Mouse (Mus musculus) liver, postnatal 0 days (tissue): Measurements from ENCODE around the gene Hdac1. TPM values are rescaled to one million over a fixed set of nuclear protein-coding genes. Genes with fewer than 3 reads are reported as not detected.
"Not testable (repeated sequence)": the region's sequence is repeated elsewhere in the genome, so short reads cannot be mapped to it uniquely, and the experiment has no call there.

Experiments
- ATAC-seq: fragments of 200-750 bp; cut with Nextera tagmentation; 2 replicates; pipeline ENCODE4 v1.8.0; 2017; ENCODE audit warnings: mild to moderate bottlenecking, moderate library complexity
- DNase-seq: peaks from one replicate; pipeline ENCODE4 v3.0.0-alpha.2; 2016
- H3K27ac ChIP-seq: fragments of 300-500 bp; sonication (generic); 2 replicates; pipeline ENCODE4 v1.5.1; 2014; ENCODE audit warnings: antibody characterized with exemption, moderate library complexity, mild to moderate bottlenecking, low read depth
- H3K27me3 ChIP-seq: fragments of 300-500 bp; sonication (generic); 2 replicates; pipeline ENCODE4 v1.6.1; 2014; ENCODE audit warnings: low read length, control low read depth, mixed read lengths; ENCODE audit not compliant: insufficient read depth
- H3K36me3 ChIP-seq: fragments of 300-500 bp; sonication (generic); replicated peaks from 2 replicates; pipeline ENCODE4 v1.6.1; 2014; ENCODE audit warnings: mild to moderate bottlenecking, control low read depth, low read length, moderate library complexity, mixed read lengths; ENCODE audit not compliant: insufficient read depth
- H3K4me1 ChIP-seq: fragments of 300-500 bp; sonication (generic); 2 replicates; pipeline ENCODE4 v1.6.1; 2014; ENCODE audit warnings: antibody characterized with exemption, mild to moderate bottlenecking, control low read depth; ENCODE audit not compliant: insufficient read depth
- H3K4me2 ChIP-seq: fragments of 300-500 bp; sonication (generic); 2 replicates; pipeline ENCODE4 v1.6.1; 2014; ENCODE audit warnings: low read depth, mild to moderate bottlenecking, low read length, moderate library complexity, mixed read lengths
- H3K4me3 ChIP-seq: fragments of 300-500 bp; sonication (generic); 2 replicates; pipeline ENCODE4 v1.5.1; 2014; ENCODE audit warnings: low read depth, low read length
- H3K9ac ChIP-seq: fragments of 300-500 bp; sonication (generic); replicated peaks from 2 replicates; pipeline ENCODE4 v1.6.1; 2014; ENCODE audit warnings: mild to moderate bottlenecking, moderate library complexity
- H3K9me3 ChIP-seq: fragments of 300-500 bp; sonication (generic); 2 replicates; pipeline ENCODE4 v1.6.1; 2016; ENCODE audit warnings: mild to moderate bottlenecking, control low read depth, low read length, mixed read lengths
- CTCF ChIP-seq: sonication (generic); IDR thresholded peaks from 2 replicates; pipeline ENCODE4 v1.5.1; 2016; ENCODE audit warnings: antibody characterized with exemption, low read depth
- EP300 ChIP-seq: IDR thresholded peaks from 2 replicates; pipeline ENCODE4 v1.6.1; 2016; ENCODE audit warnings: antibody characterized with exemption, low read depth, mild to moderate bottlenecking
- WGBS: fragments of 180-500 bp; shearing (Covaris S2); extraction: QIAGEN DNeasy Blood & Tissue Kit; methylation state at CpG from one replicate; pipeline ENCODE4 v1.1.7; 2014; ENCODE audit not compliant: insufficient replicate concordance; 5-methylcytosine and 5-hydroxymethylcytosine counted together
- polyA plus RNA-seq: library from polyadenylated mRNA; unstranded; fragments of >200 nt; fragmentation: Nextera tagmentation; extraction: Ambion mirVana; gene quantifications from 2 replicates; pipeline ENCODE4 v1.2.1, GENCODE M21; 2015

Hdac1 gene
- polyA plus RNA-seq, 1 experiment from 2014 or later = 59.0 TPM

GRCm38 (mm10) chr4:129555862-129556531 lies 13.5 kb upstream of the Hdac1 start:
- Histone ChIP-seq H3K27me3 (no peaks in the 10 kb centered on the region), H3K27ac (no peak overlapping the region), H3K9ac (peak overlapping the region; percentile 56), H3K4me3 (peak overlapping the region; percentile 57), H3K36me3 (no peaks in the 10 kb centered on the region), H3K4me1 (peaks cover 23% of the 10 kb centered on the region), H3K9me3 (no peaks in the 10 kb centered on the region), H3K4me2 (peak overlapping the region; percentile 95)
- no peak for TF ChIP-seq CTCF
- TF ChIP-seq EP300 = no peak
- peak; percentile 31 for ATAC-seq
- DNase-seq = no peak
- WGBS = 1% methylated on average over 24 of the region's 24 CpGs

DNA sequence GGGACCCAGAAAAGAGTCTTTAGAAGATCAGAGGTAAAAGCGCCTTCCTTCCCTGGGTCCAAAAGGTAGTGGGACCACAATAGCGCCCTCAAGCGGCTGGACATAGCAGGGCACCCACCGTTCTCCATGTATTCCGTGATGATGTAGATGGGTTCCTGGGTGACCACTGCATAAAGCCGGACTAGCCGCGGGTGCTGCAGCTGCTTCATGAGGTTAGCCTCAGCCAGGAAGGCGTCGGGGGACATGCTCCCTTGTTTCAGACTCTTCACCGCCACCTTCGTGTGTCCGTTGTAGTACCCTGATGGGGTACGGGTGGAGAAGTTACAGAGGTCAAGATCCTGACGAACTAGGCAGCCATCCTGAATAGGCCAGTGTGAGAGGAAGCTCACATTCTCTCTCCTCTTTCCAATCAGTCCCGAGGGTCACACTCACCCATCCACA lies 12.9 kb upstream of the Hdac1 start:
- Histone ChIP-seq H3K4me1 (peaks cover 23% of the 10 kb centered on the region), H3K36me3 (no peaks in the 10 kb centered on the region), H3K4me2 (peak overlapping the region; percentile 95), H3K27me3 (no peaks in the 10 kb centered on the region), H3K27ac (no peak overlapping the region), H3K9ac (peak overlapping the region; percentile 56), H3K4me3 (peak overlapping the region; percentile 57), H3K9me3 (no peaks in the 10 kb centered on the region)
- no peak for ATAC-seq
- 6% methylated on average over 16 of the region's 16 CpGs for WGBS
- TF ChIP-seq EP300 (no peak), CTCF (peak; percentile 82)
- peak; percentile 76 for DNase-seq

DNA sequence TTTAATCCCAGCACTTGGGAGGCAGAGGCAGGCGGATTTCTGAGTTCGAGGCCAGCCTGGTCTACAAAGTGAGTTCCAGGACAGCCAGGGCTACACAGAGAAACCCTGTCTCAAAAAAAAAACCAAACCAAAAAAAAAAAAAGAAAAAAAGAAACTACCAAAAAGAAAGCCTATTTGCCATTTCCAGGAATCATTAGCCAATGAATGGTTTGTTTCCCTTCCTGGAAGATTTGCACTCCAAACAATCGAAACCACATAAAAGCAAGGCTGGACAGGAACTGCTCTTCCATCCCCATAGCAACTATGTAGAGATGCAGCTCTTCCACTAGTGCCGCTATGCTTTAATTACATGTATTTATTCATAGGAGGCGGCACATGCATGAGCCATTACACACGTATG lies 12.0 kb upstream of the Hdac1 start:
- H3K9me3 ChIP-seq, DNase-seq, ATAC-seq, H3K27ac ChIP-seq, H3K9ac ChIP-seq, H3K4me2 ChIP-seq, H3K4me3 ChIP-seq, H3K27me3 ChIP-seq, H3K36me3 ChIP-seq: not testable (repeated sequence)
- peaks cover 23% of the 10 kb centered on the region for H3K4me1 ChIP-seq
- 90% methylated on average over 6 of the region's 6 CpGs for WGBS

GRCm38 (mm10) chr4:129550295-129550694 lies 7.8 kb upstream of the Hdac1 start:
- H3K36me3 ChIP-seq = no peaks in the 10 kb centered on the region
- no peaks in the 10 kb centered on the region for H3K9me3 ChIP-seq
- TF ChIP-seq CTCF = no peak
- TF ChIP-seq EP300 = no peak
- 91% methylated on average over 1 of the region's 1 CpGs for WGBS
- H3K27ac ChIP-seq = no peak overlapping the region
- ATAC-seq (no peak), DNase-seq (no peak)
- no peaks in the 10 kb centered on the region for H3K27me3 ChIP-seq
- H3K4me1 ChIP-seq = no peaks in the 10 kb centered on the region; the same call in 1 of the 2 replicates
- H3K4me2 ChIP-seq = no peak overlapping the region
- H3K9ac ChIP-seq = no peak overlapping the region
- H3K4me3 ChIP-seq = no peak overlapping the region

DNA sequence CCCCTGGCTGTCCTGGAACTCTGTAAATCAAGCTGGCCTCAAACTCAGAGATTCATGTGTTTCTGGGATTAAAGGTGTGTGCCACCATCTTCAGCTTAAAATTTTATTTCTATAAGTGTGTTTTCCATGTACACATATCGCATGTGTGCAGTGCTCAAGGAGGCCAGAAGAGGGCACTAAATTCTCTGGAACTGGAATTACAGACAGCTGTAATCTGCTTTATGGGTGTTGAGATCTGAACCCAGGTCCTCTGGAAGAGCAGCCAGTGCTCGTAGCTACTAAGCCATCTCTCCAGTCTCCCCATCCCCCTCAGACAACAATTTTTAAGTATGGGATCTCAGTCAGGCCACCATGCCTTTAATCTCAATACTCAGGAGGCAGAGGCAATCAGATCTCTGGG lies 6.8 kb upstream of the Hdac1 start:
- Histone ChIP-seq H3K9me3 (no peaks in the 10 kb centered on the region), H3K27me3 (no peaks in the 10 kb centered on the region), H3K36me3 (no peaks in the 10 kb centered on the region), H3K4me2 (no peak overlapping the region), H3K27ac (no peak overlapping the region), H3K4me1 (no peaks in the 10 kb centered on the region), H3K9ac (no peak overlapping the region), H3K4me3 (no peak overlapping the region)
- 87% methylated on average over 2 of the region's 2 CpGs for WGBS
- ATAC-seq (no peak), DNase-seq (peak; percentile 56)
- TF ChIP-seq EP300 (no peak), CTCF (peak; percentile 71)

GRCm38 (mm10) chr4:129547631-129548030 lies 5.1 kb upstream of the Hdac1 start:
- 63% methylated on average over 4 of the region's 4 CpGs for WGBS
- H3K27me3 ChIP-seq, H3K9me3 ChIP-seq, H3K9ac ChIP-seq, H3K4me1 ChIP-seq, DNase-seq, H3K36me3 ChIP-seq, H3K4me2 ChIP-seq, ATAC-seq, H3K4me3 ChIP-seq, H3K27ac ChIP-seq: not testable (repeated sequence)
